Mouse (Mus musculus): ENCODE results near the gene Sec61a2.

Sec61a2 gene

GRCm38 (mm10) chr2:5877446-5877845 lies 17.8 kb downstream of the Sec61a2 start:
- no peak for DNase-seq

DNA sequence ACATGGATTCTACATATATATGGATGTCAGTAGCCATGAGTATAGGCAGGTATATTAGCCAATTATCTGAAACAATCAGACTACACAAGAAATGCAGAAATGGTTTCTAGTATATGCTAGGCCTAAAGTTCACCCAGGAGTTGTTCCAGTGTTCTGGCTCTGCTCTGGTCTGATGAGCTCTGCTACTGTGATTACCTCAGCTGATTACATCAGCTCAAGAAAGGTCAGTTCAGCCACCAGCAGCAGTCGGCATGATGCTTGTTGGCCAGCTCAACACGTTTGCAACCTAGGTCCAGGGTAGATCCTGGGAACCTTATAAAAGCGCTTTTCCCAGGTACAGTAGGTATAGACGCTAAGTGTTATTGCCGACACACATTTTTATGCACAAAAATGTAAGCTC lies 25.5 kb downstream of the Sec61a2 start:
- no peak for DNase-seq

GRCm38 (mm10) chr2:5867681-5868080 lies 27.6 kb downstream of the Sec61a2 start:
- DNase-seq: no peak

DNA sequence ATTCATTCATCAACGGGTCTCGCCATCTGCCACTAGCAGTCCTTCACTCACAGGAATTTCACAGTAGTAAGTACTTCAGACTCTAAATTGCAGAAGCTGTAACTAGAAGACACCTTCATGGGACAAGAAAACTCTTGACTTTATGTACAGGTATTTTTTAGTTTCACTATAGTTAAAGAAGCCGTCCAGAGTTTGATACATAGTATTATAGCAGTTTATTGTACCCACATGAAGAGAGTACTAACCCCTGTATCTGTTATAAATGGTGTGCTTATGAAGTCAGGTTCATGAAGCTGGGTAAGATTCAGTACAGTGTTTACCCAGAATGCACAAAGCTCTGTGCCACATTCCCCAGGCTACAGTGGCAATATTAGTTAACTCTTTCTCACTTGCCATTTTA lies 32.4 kb downstream of the Sec61a2 start, which contains the start of gene Gm13199:
Gene Gm13199, minus strand, starts transcription at position 101 of the 400 bp plus-strand sequence.
- DNase-seq: no peak

GRCm38 (mm10) chr2:5851866-5852265 lies 43.4 kb downstream of the Sec61a2 start:
- DNase-seq: no peak

GRCm38 (mm10) chr2:5851116-5851515 lies 44.1 kb downstream of the Sec61a2 start:
- peak; percentile 32 for DNase-seq

DNA sequence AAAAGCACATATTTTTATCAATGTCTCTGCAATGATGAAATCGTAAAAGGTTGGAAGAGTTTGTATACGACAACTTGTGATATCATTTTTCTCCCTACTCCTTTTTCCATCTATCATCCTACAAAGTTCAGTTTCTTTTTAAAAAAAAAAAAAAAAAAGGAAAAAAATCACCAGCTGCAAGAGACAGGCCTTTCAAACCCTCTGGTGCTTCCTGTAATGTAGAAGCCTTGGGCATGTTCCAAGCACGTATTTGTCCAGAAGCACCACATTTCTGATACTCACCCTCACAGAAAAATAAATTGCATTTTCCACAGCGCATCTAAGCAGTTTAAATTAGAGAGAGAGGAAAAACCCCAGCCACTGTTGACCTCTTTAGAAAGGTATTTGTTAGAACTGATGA lies 49.4 kb downstream of the Sec61a2 start:
- no peak for DNase-seq

DNA sequence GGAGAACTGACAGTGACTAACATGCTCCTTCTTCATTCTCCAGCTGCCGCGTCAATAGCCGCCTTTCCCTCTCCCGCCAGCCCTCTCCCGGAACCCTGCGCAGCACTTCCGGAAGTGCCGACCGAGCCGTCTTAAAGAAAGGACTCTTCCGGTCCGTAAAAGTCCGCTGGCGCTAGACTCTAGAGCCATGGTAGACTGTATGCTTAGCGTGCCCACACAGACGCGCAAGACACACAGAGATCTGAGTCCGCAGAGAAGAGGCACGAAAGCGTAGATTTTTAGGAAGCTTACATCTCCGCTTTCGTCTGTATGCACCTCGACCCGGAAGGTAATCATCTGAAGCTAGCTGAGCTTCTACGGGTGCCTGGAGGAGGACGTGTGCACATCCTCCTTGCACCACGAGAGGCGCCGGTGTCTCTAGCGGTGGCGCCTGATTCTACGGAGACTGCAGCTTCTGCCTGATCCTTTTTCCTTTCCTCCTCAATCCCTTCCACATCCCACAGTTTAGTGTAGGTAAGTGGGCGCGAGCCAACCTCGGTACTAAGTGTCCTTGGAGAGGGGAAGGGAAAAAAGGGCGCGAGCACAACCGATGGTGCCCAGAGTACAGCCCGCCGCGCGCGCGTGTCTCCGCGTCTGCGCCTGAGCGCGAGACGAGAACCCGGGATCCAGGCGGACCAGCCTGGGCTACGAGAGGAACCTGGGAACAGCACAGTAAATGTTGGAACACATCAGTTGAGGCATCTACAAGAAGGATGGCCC lies 50.2 kb downstream of the Sec61a2 start, which contains the start of the genes Nudt5 and Cdc123:
Gene Nudt5, plus strand, starts transcription at position 147 of the 759 bp plus-strand sequence.
Gene Cdc123, minus strand, starts transcription at position 292 of the 759 bp plus-strand sequence.
- DNase-seq: peak; percentile 94

GRCm38 (mm10) chr2:5844181-5844872 lies 50.9 kb downstream of the Sec61a2 start:
- no peak for DNase-seq

- no peak for DNase-seq
These were observed 54.4 kb downstream of the Sec61a2 start for GRCm38 (mm10) chr2:5840815-5841214.

- no peak for DNase-seq
These were observed 69.8 kb downstream of the Sec61a2 start for GRCm38 (mm10) chr2:5825265-5825913.

DNA sequence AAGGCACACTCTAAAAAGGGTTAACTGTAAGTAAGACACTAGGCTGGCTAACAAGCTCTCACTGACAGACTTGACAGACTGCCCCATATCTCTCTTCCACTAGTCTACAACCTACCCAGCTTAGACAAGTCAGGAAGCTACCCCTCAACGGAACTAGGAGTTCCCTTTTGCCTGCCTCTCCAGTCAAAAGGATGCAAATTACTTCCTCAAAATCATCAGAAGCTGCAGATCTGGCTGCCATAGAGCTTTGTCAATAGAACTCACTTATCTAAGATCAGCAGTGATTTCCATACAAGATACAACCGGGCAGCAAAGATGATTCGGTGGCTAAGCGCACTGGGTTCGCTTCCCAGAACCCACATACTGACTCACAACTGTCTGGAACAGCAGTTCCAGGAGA lies 70.5 kb downstream of the Sec61a2 start:
- DNase-seq: no peak

DNA sequence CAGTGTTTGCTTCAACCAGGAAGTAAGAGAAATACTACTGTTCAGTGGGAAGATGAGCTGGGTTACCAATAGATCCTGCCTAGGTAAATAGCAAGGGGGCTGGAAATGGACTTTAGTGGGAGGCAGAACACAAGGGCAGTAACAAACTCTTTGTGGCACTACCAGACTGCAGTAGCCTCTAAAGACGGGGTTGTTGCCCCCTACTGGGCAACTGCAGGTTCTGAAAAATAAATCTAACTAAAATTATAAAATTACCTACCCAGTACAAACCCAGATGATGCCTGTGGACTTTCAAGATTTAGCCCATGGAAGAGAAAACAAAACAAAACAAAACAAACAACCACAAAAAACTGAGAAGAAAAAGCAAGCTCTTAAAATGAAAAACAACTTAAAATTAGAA lies 71.0 kb downstream of the Sec61a2 start:
- DNase-seq: no peak

- no peak for DNase-seq
These were observed 72.8 kb downstream of the Sec61a2 start for GRCm38 (mm10) chr2:5822449-5822848.

- no peak for DNase-seq
These were observed 74.0 kb downstream of the Sec61a2 start for GRCm38 (mm10) chr2:5821264-5821663.
